Mouse (Mus musculus) megakaryocyte, embryonic 14.5 days (primary cell): ENCODE data around the gene Isg15.

Experiments
- FLI1 ChIP-seq: IDR thresholded peaks from 2 replicates; pipeline ENCODE4 v1.6.1; 2012; ENCODE audit warnings: low read length, inconsistent platforms, mixed read lengths
- GATA1 ChIP-seq: IDR thresholded peaks from 3 replicates; pipeline ENCODE4 v1.6.1; 2012; ENCODE audit warnings: mixed read lengths, low read length, inconsistent platforms, borderline replicate concordance

- TF ChIP-seq FLI1: no peak
- no peak for TF ChIP-seq GATA1
Measured at GRCm38 (mm10) chr4:156203001-156203412, 2.4 kb upstream of the Isg15 start, which contains the start of gene AW011738.
